Mouse (Mus musculus): ENCODE results near the gene Cwc27. TPM values are rescaled to one million over a fixed set of nuclear protein-coding genes. Genes with fewer than 3 reads are reported as not detected.
A peak's percentile ranks its signal among the peaks of the same experiment; 100 is the strongest.

Gene Cwc27
- polyA plus RNA-seq, 1 experiment from 2014 or later = 24.1 TPM

GRCm38 (mm10) chr13:104821908-104822307, 5.0 kb upstream of the Cwc27 start:
- Histone ChIP-seq H3K4me2 (no peak overlapping the region), H3K9ac (replicated peaks) (no peak overlapping the region), H3K4me1 (peaks cover 15% of the 10 kb centered on the region), H3K9me3 (replicated peaks) (no peaks in the 10 kb centered on the region), H3K27ac (replicated peaks) (no peak overlapping the region), H3K4me3 (replicated peaks) (no peak overlapping the region), H3K36me3 (no peaks in the 10 kb centered on the region), H3K27me3 (replicated peaks) (no peaks in the 10 kb centered on the region)
- WGBS = 92% methylated on average over 1 of the region's 1 CpGs
- ATAC-seq (ENCODE audit: low FRiP score) = no peak

GRCm38 (mm10) chr13:104821192-104821591, 4.2 kb upstream of the Cwc27 start:
- no peaks in the 10 kb centered on the region for H3K36me3 ChIP-seq
- no peak for ATAC-seq (ENCODE audit: low FRiP score)
- H3K4me1 ChIP-seq = peaks cover 16% of the 10 kb centered on the region
- H3K27me3 ChIP-seq (replicated peaks) = no peaks in the 10 kb centered on the region
- no peak overlapping the region for H3K9ac ChIP-seq (replicated peaks)
- no peaks in the 10 kb centered on the region for H3K9me3 ChIP-seq (replicated peaks)
- H3K4me2 ChIP-seq = no peak overlapping the region
- no peak overlapping the region for H3K27ac ChIP-seq (replicated peaks)
- H3K4me3 ChIP-seq (replicated peaks) = no peak overlapping the region

GRCm38 (mm10) chr13:104817696-104818095, 754 bp upstream of the Cwc27 start:
- no peaks in the 10 kb centered on the region for H3K27me3 ChIP-seq (replicated peaks)
- H3K4me3 ChIP-seq (replicated peaks) = peak overlapping the region; percentile 86
- H3K4me2 ChIP-seq = peak overlapping the region; percentile 81
- H3K36me3 ChIP-seq = no peaks in the 10 kb centered on the region
- H3K9ac ChIP-seq (replicated peaks) = peak overlapping the region; percentile 85
- ATAC-seq (ENCODE audit: low FRiP score) = no peak
- no peak overlapping the region for H3K27ac ChIP-seq (replicated peaks)
- H3K9me3 ChIP-seq (replicated peaks) = no peaks in the 10 kb centered on the region
- peaks cover 22% of the 10 kb centered on the region for H3K4me1 ChIP-seq
- 58% methylated on average over 12 of the region's 12 CpGs for whole genome bisulfite sequencing

GRCm38 (mm10) chr13:104816270-104816634, 690 bp downstream of the Cwc27 start:
- H3K4me3 ChIP-seq (replicated peaks) = peak overlapping the region; percentile 86
- no peaks in the 10 kb centered on the region for H3K9me3 ChIP-seq (replicated peaks)
- peaks cover 20% of the 10 kb centered on the region for H3K4me1 ChIP-seq
- no peaks in the 10 kb centered on the region for H3K27me3 ChIP-seq (replicated peaks)
- H3K36me3 ChIP-seq = no peaks in the 10 kb centered on the region
- peak overlapping the region; percentile 85 for H3K27ac ChIP-seq (replicated peaks)
- peak overlapping the region; percentile 81 for H3K4me2 ChIP-seq
- peak; percentile 55 for ATAC-seq (ENCODE audit: low FRiP score)
- H3K9ac ChIP-seq (replicated peaks) = peak overlapping the region; percentile 85
- WGBS = 10% methylated on average over 8 of the region's 8 CpGs

- Histone ChIP-seq H3K36me3 (peaks cover 25% of the 10 kb centered on the region), H3K4me1 (no peaks in the 10 kb centered on the region), H3K4me3 (replicated peaks) (no peak overlapping the region), H3K9ac (replicated peaks) (no peak overlapping the region), H3K27ac (replicated peaks) (no peak overlapping the region), H3K4me2 (no peak overlapping the region), H3K9me3 (replicated peaks) (no peaks in the 10 kb centered on the region), H3K27me3 (replicated peaks) (no peaks in the 10 kb centered on the region)
- no peak for ATAC-seq (ENCODE audit: low FRiP score)
- 67% methylated on average over 3 of the region's 3 CpGs for WGBS
These were observed 11.3 kb downstream of the Cwc27 start for GRCm38 (mm10) chr13:104805681-104806080.

GRCm38 (mm10) chr13:104799566-104800182, 17.3 kb downstream of the Cwc27 start:
- no peak overlapping the region for H3K4me3 ChIP-seq (replicated peaks)
- H3K4me1 ChIP-seq = no peaks in the 10 kb centered on the region
- H3K9me3 ChIP-seq (replicated peaks) = no peaks in the 10 kb centered on the region
- 92% methylated on average over 7 of the region's 7 CpGs for WGBS
- H3K4me2 ChIP-seq = no peak overlapping the region
- no peaks in the 10 kb centered on the region for H3K27me3 ChIP-seq (replicated peaks)
- H3K36me3 ChIP-seq = peaks cover 14% of the 10 kb centered on the region
- no peak for ATAC-seq (ENCODE audit: low FRiP score)
- no peak overlapping the region for H3K27ac ChIP-seq (replicated peaks)
- H3K9ac ChIP-seq (replicated peaks) = no peak overlapping the region

- H3K4me3 ChIP-seq (replicated peaks) = no peak overlapping the region
- no peak for ATAC-seq (ENCODE audit: low FRiP score)
- no peak overlapping the region for H3K9ac ChIP-seq (replicated peaks)
- H3K36me3 ChIP-seq = peaks cover 14% of the 10 kb centered on the region
- H3K27ac ChIP-seq (replicated peaks) = no peak overlapping the region
- no peak overlapping the region for H3K4me2 ChIP-seq
- no peaks in the 10 kb centered on the region for H3K4me1 ChIP-seq
- 96% methylated on average over 8 of the region's 8 CpGs for WGBS
- no peaks in the 10 kb centered on the region for H3K9me3 ChIP-seq (replicated peaks)
- H3K27me3 ChIP-seq (replicated peaks) = no peaks in the 10 kb centered on the region
These were observed 17.9 kb downstream of the Cwc27 start for GRCm38 (mm10) chr13:104799067-104799466.

GRCm38 (mm10) chr13:104794421-104794820, 22.5 kb downstream of the Cwc27 start:
- Histone ChIP-seq H3K27ac (replicated peaks) (no peak overlapping the region), H3K4me2 (no peak overlapping the region), H3K36me3 (peaks cover 12% of the 10 kb centered on the region), H3K4me3 (replicated peaks) (no peak overlapping the region), H3K9me3 (replicated peaks) (no peaks in the 10 kb centered on the region), H3K27me3 (replicated peaks) (no peaks in the 10 kb centered on the region), H3K4me1 (no peaks in the 10 kb centered on the region), H3K9ac (replicated peaks) (no peak overlapping the region)
- ATAC-seq (ENCODE audit: low FRiP score) = no peak
- 99% methylated on average over 3 of the region's 3 CpGs for WGBS

- no peaks in the 10 kb centered on the region for H3K9me3 ChIP-seq (replicated peaks)
- H3K4me3 ChIP-seq (replicated peaks) = no peak within 1 kb of the TSS
- H3K4me2 ChIP-seq = no peak within 1 kb of the TSS
- no peak within 1 kb of the TSS for H3K9ac ChIP-seq (replicated peaks)
- peaks cover 11% of the 10 kb centered on the region; the same call in 1 of the 2 replicates for H3K36me3 ChIP-seq
- H3K27ac ChIP-seq (replicated peaks) = no peak within 1 kb of the TSS
- no peak for ATAC-seq (ENCODE audit: low FRiP score)
- no peaks in the 10 kb centered on the region for H3K4me1 ChIP-seq
- 94% methylated on average over 11 of the region's 11 CpGs for WGBS
- no peaks in the 10 kb centered on the region for H3K27me3 ChIP-seq (replicated peaks)
These were observed 24.8 kb downstream of the Cwc27 start, which contains the start of gene Srek1ip1 for GRCm38 (mm10) chr13:104792184-104792583. TSS of gene Srek1ip1 (plus strand) at chr13:104792484.

- 32% methylated on average over 2 of the region's 2 CpGs for WGBS
- ATAC-seq (ENCODE audit: low FRiP score) = peak; percentile 66; the same call in 1 of the 2 replicates
- no peaks in the 10 kb centered on the region for H3K9me3 ChIP-seq (replicated peaks)
- no peak overlapping the region for H3K9ac ChIP-seq (replicated peaks)
- no peaks in the 10 kb centered on the region for H3K27me3 ChIP-seq (replicated peaks)
- H3K4me3 ChIP-seq (replicated peaks) = no peak overlapping the region
- peaks cover 11% of the 10 kb centered on the region; the same call in 1 of the 2 replicates for H3K36me3 ChIP-seq
- no peaks in the 10 kb centered on the region for H3K4me1 ChIP-seq
- no peak overlapping the region for H3K4me2 ChIP-seq
- no peak overlapping the region for H3K27ac ChIP-seq (replicated peaks)
These were observed 27.3 kb downstream of the Cwc27 start for GRCm38 (mm10) chr13:104789663-104790062.

GRCm38 (mm10) chr13:104787260-104787659, 29.7 kb downstream of the Cwc27 start:
- no peak overlapping the region for H3K4me3 ChIP-seq (replicated peaks)
- 91% methylated on average over 4 of the region's 4 CpGs for WGBS

GRCm38 (mm10) chr13:104779104-104779670, 37.8 kb downstream of the Cwc27 start:
- H3K9me3 ChIP-seq (replicated peaks) = no peaks in the 10 kb centered on the region
- no peak overlapping the region for H3K4me2 ChIP-seq
- no peak for ATAC-seq (ENCODE audit: low FRiP score)
- H3K4me1 ChIP-seq = no peaks in the 10 kb centered on the region
- no peak overlapping the region for H3K9ac ChIP-seq (replicated peaks)
- WGBS = 89% methylated on average over 1 of the region's 1 CpGs
- no peak overlapping the region for H3K4me3 ChIP-seq (replicated peaks)
- no peaks in the 10 kb centered on the region for H3K27me3 ChIP-seq (replicated peaks)
- H3K27ac ChIP-seq (replicated peaks) = no peak overlapping the region
- peaks cover 5% of the 10 kb centered on the region for H3K36me3 ChIP-seq

More at GRCm38 (mm10) chr13:104787260-104787659, 29.7 kb downstream of the Cwc27 start:
- Histone ChIP-seq H3K4me2 (no peak overlapping the region), H3K9me3 (replicated peaks) (no peaks in the 10 kb centered on the region), H3K27me3 (replicated peaks) (no peaks in the 10 kb centered on the region), H3K36me3 (peaks cover 13% of the 10 kb centered on the region), H3K27ac (replicated peaks) (no peak overlapping the region), H3K9ac (replicated peaks) (no peak overlapping the region), H3K4me1 (no peaks in the 10 kb centered on the region)
- no peak for ATAC-seq (ENCODE audit: low FRiP score)
